In genomic region chr11:73030821-73031498, GRCm38 (mm10) we compare ENCODE assay signal across 7 mouse cellular contexts. TPM values are rescaled to one million over a fixed set of nuclear protein-coding genes. Genes with fewer than 3 reads are reported as not detected.
DNase-seq lines count a peak whose midpoint lies in the region; ATAC-seq and TF ChIP-seq lines count a peak whose summit lies in the region.

No protein-coding gene starts in this region.

- WGBS in embryonic facial prominence, embryonic 14.5 days: 24% methylated on average over 20 of the region's 20 CpGs
- WGBS in heart, adult 2 months: 21% methylated on average over 20 of the region's 20 CpGs
- 14% methylated on average over 20 of the region's 20 CpGs for WGBS in kidney, adult 2 months
- WGBS in limb, embryonic 10.5 days: 29% methylated on average over 20 of the region's 20 CpGs
- 30% methylated on average over 20 of the region's 20 CpGs for WGBS in midbrain, embryonic 12.5 days

- peaks cover 3% of the 10 kb centered on the region; the same call in 1 of the 2 replicates for H3K4me1 ChIP-seq in embryonic facial prominence, embryonic 14.5 days (ENCODE audit: control insufficient read depth, insufficient read depth, low read length)
- peaks cover 2% of the 10 kb centered on the region for H3K4me1 ChIP-seq in heart, adult 2 months (ENCODE audit: control insufficient read depth, insufficient read depth, low read length)
- H3K4me1 ChIP-seq in kidney, adult 2 months (ENCODE audit: control insufficient read depth, insufficient read depth, low read length): no peaks in the 10 kb centered on the region
- H3K4me1 ChIP-seq in limb, embryonic 10.5 days: peaks cover 19% of the 10 kb centered on the region
- peaks cover 9% of the 10 kb centered on the region for H3K4me1 ChIP-seq in midbrain, embryonic 12.5 days

- H3K79me2 ChIP-seq in heart, adult 2 months (replicated peaks; ENCODE audit: control insufficient read depth, insufficient read depth, low read length): no peaks in the 10 kb centered on the region

- intact Hi-C loops in heart, adult 2 months (cut with DNase I): no loop called here

- peak overlapping the region; percentile 72 for H3K27ac ChIP-seq in embryonic facial prominence, embryonic 14.5 days (replicated peaks; ENCODE audit: low read depth, low read length)
- H3K27ac ChIP-seq in heart, adult 2 months: peak overlapping the region; percentile 55; the same call in 1 of the 2 replicates
- H3K27ac ChIP-seq in kidney, adult 2 months (ENCODE audit: insufficient read depth, low read depth, low read length): no peak overlapping the region
- peak overlapping the region; percentile 73 for H3K27ac ChIP-seq in limb, embryonic 10.5 days
- peak overlapping the region; percentile 71 for H3K27ac ChIP-seq in midbrain, embryonic 12.5 days (replicated peaks)

- H3K9ac ChIP-seq in embryonic facial prominence, embryonic 14.5 days (ENCODE audit: low read depth, low read length): peak overlapping the region; percentile 63
- peak overlapping the region; percentile 66 for H3K9ac ChIP-seq in heart, adult 2 months (ENCODE audit: low read depth, low read length)
- peak overlapping the region; percentile 59; the same call in 1 of the 2 replicates for H3K9ac ChIP-seq in midbrain, embryonic 12.5 days (replicated peaks)

- DNase-seq in brain, embryonic 14.5 days (ENCODE audit: low read depth): peak; percentile 97
- peak; percentile 97 for DNase-seq in embryonic facial prominence, embryonic 14.5 days (ENCODE audit: low spot score)
- DNase-seq in heart, adult 2 months: peak; percentile 84 to 90
- peak; percentile 95 for DNase-seq in kidney, adult 2 months
- peak; percentile 80 for DNase-seq in limb, embryonic 10.5 days (ENCODE audit: low spot score)
- peak; percentile 75 for DNase-seq in right cerebral cortex, postnatal 4 days

- H3K36me3 ChIP-seq in embryonic facial prominence, embryonic 14.5 days (ENCODE audit: control insufficient read depth, insufficient read depth, low read length): 0 out of 2 replicates have a peak, but pooled peaks cover 1% of the 10 kb centered on the region
- H3K36me3 ChIP-seq in heart, adult 2 months (ENCODE audit: control insufficient read depth, insufficient read depth, low read length): no peaks in the 10 kb centered on the region
- no peaks in the 10 kb centered on the region for H3K36me3 ChIP-seq in kidney, adult 2 months (ENCODE audit: control insufficient read depth, insufficient read depth, low read length)
- no peaks in the 10 kb centered on the region for H3K36me3 ChIP-seq in limb, embryonic 10.5 days
- no peaks in the 10 kb centered on the region for H3K36me3 ChIP-seq in midbrain, embryonic 12.5 days

- peak overlapping the region; percentile 38 for H3K4me3 ChIP-seq in embryonic facial prominence, embryonic 14.5 days (ENCODE audit: low read depth, low read length)
- H3K4me3 ChIP-seq in heart, adult 2 months: peak overlapping the region; percentile 38
- H3K4me3 ChIP-seq in kidney, adult 2 months (ENCODE audit: insufficient read depth, low read depth, low read length): peak overlapping the region; percentile 16
- H3K4me3 ChIP-seq in limb, embryonic 10.5 days: peak overlapping the region; percentile 47
- peak overlapping the region; percentile 30 for H3K4me3 ChIP-seq in midbrain, embryonic 12.5 days

- no peak for TF ChIP-seq CTCF in brain, embryonic 14.5 days (IDR thresholded peaks at IDR 0.05; ENCODE audit: borderline replicate concordance, extremely low read depth, insufficient read depth, insufficient read length)
- TF ChIP-seq CTCF in heart, adult 2 months (IDR thresholded peaks at IDR 0.05): peak; percentile 30
- TF ChIP-seq CTCF in kidney, adult 2 months (conservative IDR thresholded peaks at IDR 0.05; ENCODE audit: insufficient read depth, insufficient read length, low read depth, low read length): no peak

- H3K4me2 ChIP-seq in embryonic facial prominence, embryonic 14.5 days (ENCODE audit: low read depth, low read length): peak overlapping the region; percentile 73
- peak overlapping the region; percentile 55 for H3K4me2 ChIP-seq in midbrain, embryonic 12.5 days (replicated peaks)

- TF ChIP-seq POLR2A in brain, embryonic 14.5 days (IDR thresholded peaks at IDR 0.05; ENCODE audit: borderline replicate concordance, extremely low read depth, insufficient read depth, insufficient read length, poor library complexity, severe bottlenecking): no peak
- TF ChIP-seq POLR2A in heart, adult 2 months (IDR thresholded peaks at IDR 0.05; ENCODE audit: insufficient read depth, low read depth, low read length): no peak
- no peak for TF ChIP-seq POLR2A in kidney, adult 2 months (IDR thresholded peaks at IDR 0.05; ENCODE audit: low read depth, low read length)

- H3K27me3 ChIP-seq in embryonic facial prominence, embryonic 14.5 days (replicated peaks; ENCODE audit: control insufficient read depth, insufficient read depth, low read length): no peaks in the 10 kb centered on the region
- H3K27me3 ChIP-seq in heart, adult 2 months (ENCODE audit: control insufficient read depth, insufficient read depth, low read length): no peaks in the 10 kb centered on the region
- H3K27me3 ChIP-seq in kidney, adult 2 months (replicated peaks; ENCODE audit: control insufficient read depth, insufficient read depth, low read length): no peaks in the 10 kb centered on the region
- no peaks in the 10 kb centered on the region for H3K27me3 ChIP-seq in limb, embryonic 10.5 days (ENCODE audit: low read depth, poor library complexity, severe bottlenecking)
- peaks cover 6% of the 10 kb centered on the region; the same call in 1 of the 2 replicates for H3K27me3 ChIP-seq in midbrain, embryonic 12.5 days

- ATAC-seq in embryonic facial prominence, embryonic 14.5 days (ENCODE audit: low read depth): peak; percentile 95
- peak; percentile 89 for ATAC-seq in midbrain, embryonic 12.5 days (ENCODE audit: low FRiP score, low read depth)

- H3K9me3 ChIP-seq in embryonic facial prominence, embryonic 14.5 days (ENCODE audit: control insufficient read depth, low read length): no peaks in the 10 kb centered on the region
- H3K9me3 ChIP-seq in limb, embryonic 10.5 days (replicated peaks): no peaks in the 10 kb centered on the region
- no peaks in the 10 kb centered on the region for H3K9me3 ChIP-seq in midbrain, embryonic 12.5 days

- TF ChIP-seq EP300 in heart, adult 2 months (IDR thresholded peaks at IDR 0.05; ENCODE audit: insufficient read depth, low read depth, low read length): no peak

RNA-seq across cellular contexts. Expression of gene Camkk1, which starts 12.2 kb away (rescaled TPM):
- 18.7 and 20.9 TPM in 2 replicates for polyA plus RNA-seq in brain, embryonic 14.5 days (2012; rRNA removed)
- 6.0 TPM in 2 replicates for polyA plus RNA-seq in embryonic facial prominence, embryonic 14.5 days (2014; fragmentation: Nextera tagmentation; extraction: Ambion mirVana)
- 1 to 10 TPM in 1 of 2 experiments, under 1 TPM in 1; 0.63 to 1.2 TPM for total RNA-seq in heart, adult 2 months (2021)
- 1.7 and 1.8 TPM in 2 replicates for polyA plus RNA-seq in heart, adult 2 months (2012; rRNA removed)
- 1.0 and 1.1 TPM in 2 replicates for polyA plus RNA-seq in kidney, adult 2 months (2012; rRNA removed)
- polyA plus RNA-seq in limb, embryonic 10.5 days (2016; fragmentation: Nextera tagmentation; extraction: Ambion mirVana): 3.6 and 6.3 TPM in 2 replicates
- polyA plus RNA-seq in midbrain, embryonic 12.5 days (2016; fragmentation: Nextera tagmentation; extraction: Ambion mirVana): 10.2 and 11.6 TPM in 2 replicates

RNA-seq across cellular contexts. Expression of gene Ncbp3, which starts 16.6 kb away (rescaled TPM):
- polyA plus RNA-seq in brain, embryonic 14.5 days (2012; rRNA removed): 5.5 and 8.3 TPM in 2 replicates
- polyA plus RNA-seq in embryonic facial prominence, embryonic 14.5 days (2014; fragmentation: Nextera tagmentation; extraction: Ambion mirVana): 9.2 and 9.5 TPM in 2 replicates
- total RNA-seq in heart, adult 2 months (2021): 1 to 10 TPM; 5.6 to 5.7 TPM
- polyA plus RNA-seq in heart, adult 2 months (2012; rRNA removed): 2.0 and 4.2 TPM in 2 replicates
- polyA plus RNA-seq in kidney, adult 2 months (2012; rRNA removed): 2.2 and 2.9 TPM in 2 replicates
- polyA plus RNA-seq in limb, embryonic 10.5 days (2016; fragmentation: Nextera tagmentation; extraction: Ambion mirVana): 13.5 and 14.7 TPM in 2 replicates
- polyA plus RNA-seq in midbrain, embryonic 12.5 days (2016; fragmentation: Nextera tagmentation; extraction: Ambion mirVana): 14.6 and 15.3 TPM in 2 replicates

RNA-seq across cellular contexts. Expression of gene P2rx1, which starts 32.1 kb away (rescaled TPM):
- 0.35 and 0.49 TPM in 2 replicates for polyA plus RNA-seq in brain, embryonic 14.5 days (2012; rRNA removed)
- 2.3 and 3.0 TPM in 2 replicates for polyA plus RNA-seq in embryonic facial prominence, embryonic 14.5 days (2014; fragmentation: Nextera tagmentation; extraction: Ambion mirVana)
- under 1 TPM; 0.21 to 0.86 TPM for total RNA-seq in heart, adult 2 months (2021)
- polyA plus RNA-seq in heart, adult 2 months (2012; rRNA removed): 0.76 and 0.91 TPM in 2 replicates
- 4.8 and 6.3 TPM in 2 replicates for polyA plus RNA-seq in kidney, adult 2 months (2012; rRNA removed)
- polyA plus RNA-seq in limb, embryonic 10.5 days (2016; fragmentation: Nextera tagmentation; extraction: Ambion mirVana): 0.68 and 0.84 TPM in 2 replicates
- 0.64 and 0.88 TPM in 2 replicates for polyA plus RNA-seq in midbrain, embryonic 12.5 days (2016; fragmentation: Nextera tagmentation; extraction: Ambion mirVana)

RNA-seq across cellular contexts. Expression of gene Itgae, which starts 59.4 kb away (rescaled TPM):
- 0.08 and 0.13 TPM in 2 replicates for polyA plus RNA-seq in brain, embryonic 14.5 days (2012; rRNA removed)
- polyA plus RNA-seq in embryonic facial prominence, embryonic 14.5 days (2014; fragmentation: Nextera tagmentation; extraction: Ambion mirVana): 0.20 and 0.21 TPM in 2 replicates
- under 1 TPM; 0.14 to 0.16 TPM for total RNA-seq in heart, adult 2 months (2021)
- 0.37 and 0.38 TPM in 2 replicates for polyA plus RNA-seq in heart, adult 2 months (2012; rRNA removed)
- 0.60 and 1.0 TPM in 2 replicates for polyA plus RNA-seq in kidney, adult 2 months (2012; rRNA removed)
- polyA plus RNA-seq in limb, embryonic 10.5 days (2016; fragmentation: Nextera tagmentation; extraction: Ambion mirVana): 0.48 and 0.58 TPM in 2 replicates
- polyA plus RNA-seq in midbrain, embryonic 12.5 days (2016; fragmentation: Nextera tagmentation; extraction: Ambion mirVana): 0.39 and 0.42 TPM in 2 replicates
